Mouse (Mus musculus) 416B (cell line): ENCODE measurements around the gene Fam83c.

Source experiments
- DNase-seq: peaks from one replicate; pipeline ENCODE4 v3.0.0; 2011; ENCODE audit warnings: low read depth

Fam83c gene

GRCm38 (mm10) chr2:155834732-155835131, at the start of gene Fam83c:
TSS of gene Fam83c (minus strand) at chr2:155834854.
- DNase-seq: no peak

- peak; percentile 37 for DNase-seq
Measured at GRCm38 (mm10) chr2:155882087-155882486, 47.4 kb upstream of the Fam83c start.

GRCm38 (mm10) chr2:155878964-155879876, 44.6 kb upstream of the Fam83c start:
- peak; percentile 96 for DNase-seq

- DNase-seq: peak; percentile 24
Measured at GRCm38 (mm10) chr2:155873636-155874035, 39.0 kb upstream of the Fam83c start.

- DNase-seq: no peak
Measured at GRCm38 (mm10) chr2:155872930-155873507, 38.4 kb upstream of the Fam83c start.

GRCm38 (mm10) chr2:155872486-155872885, 37.8 kb upstream of the Fam83c start:
- no peak for DNase-seq

GRCm38 (mm10) chr2:155869772-155870171, 35.1 kb upstream of the Fam83c start:
- DNase-seq: no peak

- no peak for DNase-seq
Measured at GRCm38 (mm10) chr2:155868320-155868719, 33.7 kb upstream of the Fam83c start.

GRCm38 (mm10) chr2:155863301-155863867, 28.7 kb upstream of the Fam83c start:
- DNase-seq: no peak

- no peak for DNase-seq
Measured at GRCm38 (mm10) chr2:155862573-155863300, 28.1 kb upstream of the Fam83c start.

- DNase-seq: no peak
Measured at GRCm38 (mm10) chr2:155861581-155861980, 26.9 kb upstream of the Fam83c start.

GRCm38 (mm10) chr2:155860102-155860501, 25.4 kb upstream of the Fam83c start:
- DNase-seq: no peak

GRCm38 (mm10) chr2:155852536-155852935, 17.9 kb upstream of the Fam83c start:
- no peak for DNase-seq

GRCm38 (mm10) chr2:155850120-155850519, 15.5 kb upstream of the Fam83c start:
- DNase-seq: no peak

GRCm38 (mm10) chr2:155849464-155849863, 14.8 kb upstream of the Fam83c start:
- DNase-seq: no peak

GRCm38 (mm10) chr2:155848291-155848690, 13.6 kb upstream of the Fam83c start:
- peak; percentile 82 for DNase-seq

- no peak for DNase-seq
Measured at GRCm38 (mm10) chr2:155846930-155847329, 12.3 kb upstream of the Fam83c start.

- DNase-seq: no peak
Measured at GRCm38 (mm10) chr2:155838961-155839360, 4.3 kb upstream of the Fam83c start.

- no peak for DNase-seq
Measured at GRCm38 (mm10) chr2:155837961-155838360, 3.3 kb upstream of the Fam83c start.

- peak; percentile 43 for DNase-seq
Measured at GRCm38 (mm10) chr2:155832087-155832486, 2.6 kb downstream of the Fam83c start.

GRCm38 (mm10) chr2:155831302-155831701, 3.4 kb downstream of the Fam83c start:
- peak; percentile 65 for DNase-seq

GRCm38 (mm10) chr2:155830841-155831240, 3.8 kb downstream of the Fam83c start:
- DNase-seq: no peak
